ENCODE assay signal across 9 mouse cellular contexts in genomic region chr2:68310121-68310520, GRCm38 (mm10).
DNase-seq lines count a peak whose midpoint lies in the region; ATAC-seq and TF ChIP-seq lines count a peak whose summit lies in the region.
"Had no signal": no experiment of that assay in that cellular context is flagged by ENCODE, and none has a peak within 500 bp of the region (broad histone marks: within the 10 kb centered on the region; RNA-seq: fewer than 3 reads in every experiment).

No protein-coding gene starts in this region.

- H3K79me2 ChIP-seq in liver, adult 2 months (ENCODE audit: control insufficient read depth, insufficient read depth, low read length), result no peaks in the 10 kb centered on the region

- DNase-seq in gastrocnemius, adult 2 months, result no peak
- DNase-seq in gastrocnemius, postnatal 4 days (ENCODE audit: low spot score in 2 of 2), result no peak
- peak; percentile 26 for DNase-seq in liver, adult 2 months (ENCODE audit: extremely low read depth, low read depth, low spot score)
- no peak for DNase-seq in liver, embryonic 11.5 days (ENCODE audit: low spot score)
- DNase-seq in ZHBTc4 (ENCODE audit: low read depth, low spot score), result peak; percentile 73
- DNase-seq in mesoderm, embryonic 11.5 days (ENCODE audit: low read depth, low spot score), result peak; percentile 47

- 90% methylated on average over 3 of the region's 3 CpGs for WGBS in liver, adult 2 months
- whole genome bisulfite sequencing in liver, embryonic 11.5 days, result 83% methylated on average over 3 of the region's 3 CpGs
- 84% methylated on average over 3 of the region's 3 CpGs for WGBS in forebrain, embryonic 16.5 days

- TF ChIP-seq CTCF in gastrocnemius, adult 2 months (IDR thresholded peaks at IDR 0.05), result peak; percentile 58
- no peak for TF ChIP-seq CTCF in liver, adult 2 months (IDR thresholded peaks at IDR 0.05; ENCODE audit: low read depth, low read length)

- H3K4me3 ChIP-seq in gastrocnemius, adult 2 months, result no peak overlapping the region
- no peak overlapping the region for H3K4me3 ChIP-seq in liver, adult 2 months (ENCODE audit: insufficient read depth, low read depth, low read length)
- H3K4me3 ChIP-seq in liver, embryonic 11.5 days (ENCODE audit: low read depth, low read length), result no peak overlapping the region
- H3K4me3 ChIP-seq in forebrain, embryonic 16.5 days (replicated peaks; ENCODE audit: low read length), result no peak overlapping the region

- no peaks in the 10 kb centered on the region for H3K27me3 ChIP-seq in liver, adult 2 months (ENCODE audit: control insufficient read depth, insufficient read depth, low read length)
- H3K27me3 ChIP-seq in liver, embryonic 11.5 days (replicated peaks; ENCODE audit: control insufficient read depth, insufficient read depth, low read length), result no peaks in the 10 kb centered on the region
- no peaks in the 10 kb centered on the region for H3K27me3 ChIP-seq in forebrain, embryonic 16.5 days (replicated peaks; ENCODE audit: control insufficient read depth, insufficient read depth, low read length)

- ATAC-seq in liver, embryonic 11.5 days (replicated peaks; ENCODE audit: low FRiP score), result no peak
- no peak for ATAC-seq in megakaryocyte-erythroid progenitor cell, adult 5-6 weeks (replicated peaks; ENCODE audit: low FRiP score, low TSS enrichment, poor library complexity, severe bottlenecking)
- ATAC-seq in forebrain, embryonic 16.5 days, result no peak

- intact Hi-C loops in gastrocnemius, adult 2 months (cut with DNase I), result no loop called here

- no peak overlapping the region for H3K27ac ChIP-seq in gastrocnemius, adult 2 months
- no peak overlapping the region for H3K27ac ChIP-seq in liver, adult 2 months (replicated peaks; ENCODE audit: insufficient read depth, low read depth, low read length)
- no peak overlapping the region for H3K27ac ChIP-seq in liver, embryonic 11.5 days (ENCODE audit: low read depth, low read length)
- no peak overlapping the region for H3K27ac ChIP-seq in forebrain, embryonic 16.5 days (ENCODE audit: low read length)
- H3K27ac ChIP-seq: kidney, postnatal 0 days had no signal

- no peaks in the 10 kb centered on the region for H3K36me3 ChIP-seq in liver, adult 2 months (ENCODE audit: control insufficient read depth, insufficient read depth, low read length)
- H3K36me3 ChIP-seq in liver, embryonic 11.5 days (ENCODE audit: control insufficient read depth, insufficient read depth, low read length), result peaks cover 3% of the 10 kb centered on the region; the same call in 1 of the 2 replicates
- no peaks in the 10 kb centered on the region; the same call in 1 of the 2 replicates for H3K36me3 ChIP-seq in forebrain, embryonic 16.5 days (ENCODE audit: control insufficient read depth, insufficient read depth)

- H3K4me2 ChIP-seq in liver, embryonic 11.5 days, result no peak overlapping the region
- no peak overlapping the region for H3K4me2 ChIP-seq in forebrain, embryonic 16.5 days (ENCODE audit: low read length)

- no peak overlapping the region for H3K9ac ChIP-seq in liver, adult 2 months (ENCODE audit: low read depth, low read length)
- H3K9ac ChIP-seq in liver, embryonic 11.5 days (ENCODE audit: low read depth, low read length), result no peak overlapping the region
- no peak overlapping the region for H3K9ac ChIP-seq in forebrain, embryonic 16.5 days (replicated peaks; ENCODE audit: low read depth, low read length)

- TF ChIP-seq POLR2A in liver, adult 2 months (IDR thresholded peaks at IDR 0.05; ENCODE audit: extremely low read depth, insufficient read depth, low read length), result no peak

- H3K4me1 ChIP-seq in liver, adult 2 months (ENCODE audit: control insufficient read depth, insufficient read depth, low read length), result no peaks in the 10 kb centered on the region
- H3K4me1 ChIP-seq in liver, embryonic 11.5 days (replicated peaks; ENCODE audit: control insufficient read depth, insufficient read depth, low read length), result no peaks in the 10 kb centered on the region
- no peaks in the 10 kb centered on the region for H3K4me1 ChIP-seq in forebrain, embryonic 16.5 days (replicated peaks; ENCODE audit: control insufficient read depth, insufficient read depth, low read length)

- no peaks in the 10 kb centered on the region for H3K9me3 ChIP-seq in liver, embryonic 11.5 days (ENCODE audit: control insufficient read depth, low read length)
- no peaks in the 10 kb centered on the region for H3K9me3 ChIP-seq in forebrain, embryonic 16.5 days (ENCODE audit: control insufficient read depth, low read length)

Comparison
In these comparisons a context has a peak if more than half of its experiments do, and no peak if none do; other contexts are left out.
1. DNase-seq: peak in liver, adult 2 months (single experiment), ZHBTc4 (single experiment) and mesoderm, embryonic 11.5 days (single experiment); none in gastrocnemius, adult 2 months (single experiment), gastrocnemius, postnatal 4 days (0 of 2) and liver, embryonic 11.5 days (single experiment).